Mouse (Mus musculus): Measurements from ENCODE around the gene Map3k4. TPM values are rescaled to one million over a fixed set of nuclear protein-coding genes. Genes with fewer than 3 reads are reported as not detected.
"Not testable (repeated sequence)": the region's sequence is repeated elsewhere in the genome, so short reads cannot be mapped to it uniquely, and the experiment has no call there.

Map3k4 gene
- polyA plus RNA-seq, 1 experiment from 2014 or later, result 35.6 TPM

GRCm38 (mm10) chr17:12229756-12230155 is 88.8 kb downstream of the Map3k4 start:
- no peak overlapping the region for H3K4me3 ChIP-seq (replicated peaks; ENCODE audit: low read length)
- H3K27ac ChIP-seq (ENCODE audit: low read length), result no peak overlapping the region
- no peaks in the 10 kb centered on the region for H3K27me3 ChIP-seq (ENCODE audit: control insufficient read depth, insufficient read depth, low read length)
- H3K9me3 ChIP-seq (replicated peaks; ENCODE audit: control insufficient read depth, low read length), result no peaks in the 10 kb centered on the region
- no peak overlapping the region for H3K4me2 ChIP-seq (ENCODE audit: low read depth, low read length)
- H3K4me1 ChIP-seq (ENCODE audit: control insufficient read depth, insufficient read depth, low read length), result no peaks in the 10 kb centered on the region
- WGBS, result 91% methylated on average over 9 of the region's 9 CpGs
- no peak overlapping the region for H3K9ac ChIP-seq (ENCODE audit: low read length)
- ATAC-seq (ENCODE audit: insufficient read depth, low FRiP score), result no peak
- peaks cover 4% of the 10 kb centered on the region; the same call in 1 of the 2 replicates for H3K36me3 ChIP-seq (ENCODE audit: control insufficient read depth, insufficient read depth, low read length)

GRCm38 (mm10) chr17:12228471-12228870 is 90.1 kb downstream of the Map3k4 start:
- Histone ChIP-seq H3K27ac (ENCODE audit: low read length) (no peak overlapping the region), H3K36me3 (ENCODE audit: control insufficient read depth, insufficient read depth, low read length) (peaks cover 4% of the 10 kb centered on the region; the same call in 1 of the 2 replicates), H3K9me3 (replicated peaks; ENCODE audit: control insufficient read depth, low read length) (no peaks in the 10 kb centered on the region), H3K4me1 (ENCODE audit: control insufficient read depth, insufficient read depth, low read length) (no peaks in the 10 kb centered on the region), H3K27me3 (ENCODE audit: control insufficient read depth, insufficient read depth, low read length) (no peaks in the 10 kb centered on the region), H3K4me2 (ENCODE audit: low read depth, low read length) (no peak overlapping the region), H3K4me3 (replicated peaks; ENCODE audit: low read length) (no peak overlapping the region), H3K9ac (ENCODE audit: low read length) (no peak overlapping the region)
- 91% methylated on average over 7 of the region's 7 CpGs for WGBS
- ATAC-seq (ENCODE audit: insufficient read depth, low FRiP score), result no peak

GRCm38 (mm10) chr17:12228001-12228400 is 90.6 kb downstream of the Map3k4 start:
- WGBS, result 82% methylated on average over 10 of the region's 10 CpGs
- no peak for ATAC-seq (ENCODE audit: insufficient read depth, low FRiP score)
- Histone ChIP-seq H3K27ac (ENCODE audit: low read length) (no peak overlapping the region), H3K4me2 (ENCODE audit: low read depth, low read length) (no peak overlapping the region), H3K9me3 (replicated peaks; ENCODE audit: control insufficient read depth, low read length) (no peaks in the 10 kb centered on the region), H3K4me3 (replicated peaks; ENCODE audit: low read length) (no peak overlapping the region), H3K27me3 (ENCODE audit: control insufficient read depth, insufficient read depth, low read length) (no peaks in the 10 kb centered on the region), H3K4me1 (ENCODE audit: control insufficient read depth, insufficient read depth, low read length) (no peaks in the 10 kb centered on the region), H3K36me3 (ENCODE audit: control insufficient read depth, insufficient read depth, low read length) (peaks cover 4% of the 10 kb centered on the region; the same call in 1 of the 2 replicates), H3K9ac (ENCODE audit: low read length) (no peak overlapping the region)

- Histone ChIP-seq H3K4me2 (ENCODE audit: low read depth, low read length) (no peak overlapping the region), H3K4me3 (replicated peaks; ENCODE audit: low read length) (no peak overlapping the region), H3K27me3 (ENCODE audit: control insufficient read depth, insufficient read depth, low read length) (no peaks in the 10 kb centered on the region), H3K4me1 (ENCODE audit: control insufficient read depth, insufficient read depth, low read length) (no peaks in the 10 kb centered on the region), H3K27ac (ENCODE audit: low read length) (no peak overlapping the region), H3K36me3 (ENCODE audit: control insufficient read depth, insufficient read depth, low read length) (peaks cover 4% of the 10 kb centered on the region; the same call in 1 of the 2 replicates), H3K9ac (ENCODE audit: low read length) (no peak overlapping the region), H3K9me3 (replicated peaks; ENCODE audit: control insufficient read depth, low read length) (no peaks in the 10 kb centered on the region)
- WGBS, result 58% methylated on average over 12 of the region's 12 CpGs
- no peak for ATAC-seq (ENCODE audit: insufficient read depth, low FRiP score)
Observed at GRCm38 (mm10) chr17:12226551-12226950, 92.0 kb downstream of the Map3k4 start.

- Histone ChIP-seq H3K27me3 (ENCODE audit: control insufficient read depth, insufficient read depth, low read length) (no peaks in the 10 kb centered on the region), H3K4me2 (ENCODE audit: low read depth, low read length) (no peak overlapping the region), H3K4me1 (ENCODE audit: control insufficient read depth, insufficient read depth, low read length) (no peaks in the 10 kb centered on the region), H3K9me3 (replicated peaks; ENCODE audit: control insufficient read depth, low read length) (no peaks in the 10 kb centered on the region), H3K36me3 (ENCODE audit: control insufficient read depth, insufficient read depth, low read length) (peaks cover 4% of the 10 kb centered on the region; the same call in 1 of the 2 replicates), H3K4me3 (replicated peaks; ENCODE audit: low read length) (no peak overlapping the region), H3K9ac (ENCODE audit: low read length) (no peak overlapping the region), H3K27ac (ENCODE audit: low read length) (no peak overlapping the region)
- no peak for ATAC-seq (ENCODE audit: insufficient read depth, low FRiP score)
- 63% methylated on average over 1 of the region's 1 CpGs for WGBS
Observed at GRCm38 (mm10) chr17:12225227-12225626, 93.4 kb downstream of the Map3k4 start.

- not testable (repeated sequence) for H3K27me3 ChIP-seq (ENCODE audit: control insufficient read depth, insufficient read depth, low read length); H3K36me3 ChIP-seq (ENCODE audit: control insufficient read depth, insufficient read depth, low read length); H3K9ac ChIP-seq (ENCODE audit: low read length); H3K27ac ChIP-seq (ENCODE audit: low read length); H3K9me3 ChIP-seq (replicated peaks; ENCODE audit: control insufficient read depth, low read length); H3K4me2 ChIP-seq (ENCODE audit: low read depth, low read length); H3K4me3 ChIP-seq (replicated peaks; ENCODE audit: low read length); ATAC-seq (ENCODE audit: insufficient read depth, low FRiP score); H3K4me1 ChIP-seq (ENCODE audit: control insufficient read depth, insufficient read depth, low read length)
- 83% methylated on average over 5 of the region's 7 CpGs for WGBS
Observed at GRCm38 (mm10) chr17:12224551-12224950, 94.0 kb downstream of the Map3k4 start.

GRCm38 (mm10) chr17:12224145-12224544 is 94.5 kb downstream of the Map3k4 start:
- Histone ChIP-seq H3K27me3 (ENCODE audit: control insufficient read depth, insufficient read depth, low read length) (no peaks in the 10 kb centered on the region), H3K27ac (ENCODE audit: low read length) (no peak overlapping the region), H3K4me2 (ENCODE audit: low read depth, low read length) (no peak overlapping the region), H3K4me3 (replicated peaks; ENCODE audit: low read length) (no peak overlapping the region), H3K9ac (ENCODE audit: low read length) (no peak overlapping the region), H3K36me3 (ENCODE audit: control insufficient read depth, insufficient read depth, low read length) (peaks cover 9% of the 10 kb centered on the region; the same call in 1 of the 2 replicates), H3K4me1 (ENCODE audit: control insufficient read depth, insufficient read depth, low read length) (no peaks in the 10 kb centered on the region), H3K9me3 (replicated peaks; ENCODE audit: control insufficient read depth, low read length) (no peaks in the 10 kb centered on the region)
- 78% methylated on average over 9 of the region's 9 CpGs for WGBS
- ATAC-seq (ENCODE audit: insufficient read depth, low FRiP score), result no peak

- WGBS, result 62% methylated on average over 5 of the region's 5 CpGs
- Histone ChIP-seq H3K4me1 (ENCODE audit: control insufficient read depth, insufficient read depth, low read length) (no peaks in the 10 kb centered on the region), H3K27ac (ENCODE audit: low read length) (no peak overlapping the region), H3K9me3 (replicated peaks; ENCODE audit: control insufficient read depth, low read length) (no peaks in the 10 kb centered on the region), H3K9ac (ENCODE audit: low read length) (no peak overlapping the region), H3K36me3 (ENCODE audit: control insufficient read depth, insufficient read depth, low read length) (peaks cover 7% of the 10 kb centered on the region; the same call in 1 of the 2 replicates), H3K27me3 (ENCODE audit: control insufficient read depth, insufficient read depth, low read length) (no peaks in the 10 kb centered on the region), H3K4me2 (ENCODE audit: low read depth, low read length) (no peak overlapping the region), H3K4me3 (replicated peaks; ENCODE audit: low read length) (no peak overlapping the region)
- ATAC-seq (ENCODE audit: insufficient read depth, low FRiP score), result no peak
Observed at GRCm38 (mm10) chr17:12223682-12224081, 94.9 kb downstream of the Map3k4 start.

- no peak for ATAC-seq (ENCODE audit: insufficient read depth, low FRiP score)
- H3K9ac ChIP-seq (ENCODE audit: low read length), result no peak overlapping the region
- no peaks in the 10 kb centered on the region for H3K27me3 ChIP-seq (ENCODE audit: control insufficient read depth, insufficient read depth, low read length)
- H3K4me3 ChIP-seq (replicated peaks; ENCODE audit: low read length), result no peak overlapping the region
- no peak overlapping the region for H3K4me2 ChIP-seq (ENCODE audit: low read depth, low read length)
- no peaks in the 10 kb centered on the region for H3K9me3 ChIP-seq (replicated peaks; ENCODE audit: control insufficient read depth, low read length)
- H3K27ac ChIP-seq (ENCODE audit: low read length), result no peak overlapping the region
- no peaks in the 10 kb centered on the region for H3K4me1 ChIP-seq (ENCODE audit: control insufficient read depth, insufficient read depth, low read length)
- H3K36me3 ChIP-seq (ENCODE audit: control insufficient read depth, insufficient read depth, low read length), result peaks cover 7% of the 10 kb centered on the region; the same call in 1 of the 2 replicates
- WGBS, result 54% methylated on average over 6 of the region's 6 CpGs
Observed at GRCm38 (mm10) chr17:12221926-12222325, 96.7 kb downstream of the Map3k4 start.
